Mouse (Mus musculus): Measurements from ENCODE around the gene Prl4a1.
"Not testable (repeated sequence)": the region's sequence is repeated elsewhere in the genome, so short reads cannot be mapped to it uniquely, and the experiment has no call there.

Gene Prl4a1

GRCm38 (mm10) chr13:28015912-28016311, at the start of gene Prl4a1:
Prl4a1 (plus strand) TSS chr13:28016212.
- DNase-seq: no peak

DNA sequence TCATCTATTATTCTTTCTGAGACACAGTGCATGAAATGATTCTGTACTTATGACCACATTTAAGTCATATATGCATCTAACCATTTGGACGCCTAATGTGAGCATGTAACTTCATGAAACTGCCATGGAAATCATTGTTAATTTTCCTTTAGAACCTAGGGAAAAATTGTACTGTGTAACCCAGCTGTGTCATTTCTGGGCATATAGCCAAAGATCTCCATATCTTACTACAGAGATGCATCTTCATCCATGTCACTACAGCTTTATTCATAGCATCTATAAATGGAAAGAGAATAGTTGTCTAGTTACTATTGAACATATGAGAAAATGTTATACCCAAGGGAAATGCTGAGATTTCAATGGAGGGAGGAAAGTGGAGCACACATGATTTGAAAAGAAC, 43.1 kb upstream of the Prl4a1 start:
- no peak for DNase-seq

DNA sequence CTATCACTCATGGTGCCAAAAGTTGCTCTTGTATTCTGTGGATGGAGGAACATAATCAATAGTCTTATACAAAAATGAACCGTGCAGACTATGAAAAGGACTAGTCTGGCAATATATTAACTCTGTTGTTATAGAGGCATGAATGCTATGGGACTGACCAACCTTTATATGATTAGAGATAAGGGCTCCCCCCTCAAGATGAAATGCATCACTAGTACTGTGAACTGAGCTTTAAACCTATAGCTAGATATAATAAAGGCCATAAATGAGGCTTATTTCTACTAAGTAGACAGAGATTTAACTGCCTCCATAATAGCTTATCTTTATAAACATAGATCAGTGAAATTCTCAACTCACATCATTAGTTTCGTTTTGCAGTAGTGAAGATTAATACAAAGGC, 41.7 kb upstream of the Prl4a1 start:
- not testable (repeated sequence) for DNase-seq

DNA sequence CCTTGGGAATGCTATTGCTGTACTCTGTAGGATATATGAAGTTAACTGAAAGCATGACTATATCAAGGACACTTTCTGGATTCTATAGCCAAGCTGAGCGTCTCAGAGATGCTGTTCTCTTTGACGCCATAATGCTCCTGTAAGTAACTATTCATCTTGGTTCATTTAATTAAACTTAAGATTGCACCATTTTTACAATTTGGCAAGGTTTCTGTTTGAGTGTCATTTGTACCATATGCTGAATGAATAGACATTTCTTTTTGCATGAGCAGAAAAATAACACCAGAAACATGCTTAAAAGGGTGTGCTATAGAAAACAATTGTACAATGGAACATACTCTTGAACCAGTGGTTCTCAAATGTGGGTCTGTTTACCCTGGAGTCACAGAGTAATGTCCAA, 38.4 kb upstream of the Prl4a1 start:
- DNase-seq: no peak

DNA sequence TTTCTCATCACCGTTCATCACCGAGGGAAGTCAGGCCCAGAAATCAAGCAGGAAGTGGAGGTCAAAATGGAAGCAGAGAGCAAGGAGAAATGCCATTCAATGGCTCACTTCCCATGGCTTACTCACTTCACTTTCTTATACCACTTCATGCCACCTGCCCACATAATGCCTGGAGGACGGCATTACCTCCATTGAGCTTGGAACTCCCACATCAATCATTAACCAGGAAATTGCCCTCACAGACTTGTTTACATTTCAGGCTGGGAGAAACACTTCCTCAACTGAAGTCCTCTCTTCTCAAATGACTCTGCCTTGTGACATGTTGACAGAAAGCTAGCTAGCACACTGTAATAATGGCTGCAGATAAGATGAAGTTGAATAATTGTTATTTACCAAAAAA, 19.5 kb upstream of the Prl4a1 start:
- DNase-seq: peak in 1 of 2 experiments; percentile 3

DNA sequence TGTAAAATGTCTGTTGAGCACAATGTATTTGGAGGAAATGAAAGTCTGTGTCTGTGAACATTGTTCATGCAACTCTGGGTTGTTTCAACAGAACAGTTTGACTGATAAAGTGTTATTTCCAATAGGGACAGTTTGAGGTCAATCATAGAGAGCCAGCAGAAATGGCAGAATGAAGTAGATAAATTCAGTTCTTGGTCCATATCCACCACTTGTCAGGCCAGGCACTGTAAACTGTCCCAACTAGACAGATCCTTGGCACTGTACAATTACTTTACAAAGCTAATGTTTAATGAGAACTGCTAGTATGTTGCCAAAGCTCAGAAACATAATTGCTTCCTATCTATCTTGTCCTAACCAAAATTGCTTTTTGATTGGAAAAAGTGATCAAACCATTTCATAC, 13.3 kb downstream of the Prl4a1 start:
- DNase-seq: no peak

DNA sequence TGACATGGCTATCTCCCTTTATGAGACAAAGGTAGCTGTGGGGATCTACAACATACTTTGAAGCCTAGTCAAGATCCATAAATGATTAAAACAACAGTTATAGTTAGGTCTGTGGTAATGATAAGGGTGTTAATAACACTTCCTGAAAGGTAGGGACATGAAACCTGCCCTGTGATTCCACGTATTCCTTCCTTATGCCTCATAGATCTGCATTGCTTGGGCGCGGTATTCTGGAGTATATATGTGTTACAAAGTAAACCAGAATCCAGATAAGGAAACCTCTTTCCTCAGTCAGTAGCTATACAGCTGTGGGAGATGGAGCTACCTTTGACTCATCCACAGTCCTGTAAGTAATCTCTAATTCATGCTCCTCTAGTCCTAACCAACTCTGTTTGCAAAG, 53.3 kb downstream of the Prl4a1 start:
- DNase-seq: no peak

Measured in kidney, postnatal 4 days (tissue).